Mouse (Mus musculus): ENCODE results near the gene Ccn2.

Gene Ccn2

DNA sequence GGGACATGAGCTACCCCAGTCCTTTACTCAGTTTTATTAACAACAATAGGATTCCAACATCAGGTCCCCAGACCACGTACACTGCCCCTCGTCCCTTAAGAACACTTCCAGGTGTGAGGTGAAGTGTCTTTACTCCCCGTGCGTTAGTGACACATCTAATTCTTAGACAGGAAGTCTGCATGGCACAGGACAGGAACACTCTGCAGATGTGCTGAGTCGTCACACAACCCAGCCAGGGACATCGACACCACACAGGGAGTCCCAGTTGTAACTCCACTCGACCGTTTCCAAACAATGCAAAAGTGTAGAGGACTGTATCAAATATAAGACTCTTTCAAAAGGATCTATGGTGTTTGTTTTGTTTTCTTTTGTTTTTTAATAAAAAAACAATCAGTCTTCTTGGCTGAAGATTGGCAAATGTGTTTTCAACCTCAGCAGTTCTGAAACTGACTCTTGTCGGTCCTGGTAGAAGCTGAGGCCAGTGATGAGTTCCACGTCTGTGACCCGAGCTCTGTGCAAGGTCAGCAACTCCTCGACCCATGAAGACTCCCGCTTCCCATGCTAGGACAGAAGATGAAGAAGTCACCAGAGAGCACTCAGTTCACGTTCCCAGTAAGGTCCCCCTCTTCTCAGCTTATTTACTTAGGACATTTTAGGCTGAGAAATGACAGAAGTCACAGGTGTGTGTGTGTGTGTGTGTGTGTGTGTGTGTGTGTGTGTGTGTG is 46.3 kb downstream of the Ccn2 start:
- no peak for DNase-seq (ENCODE audit: low spot score in 2 of 2)

DNA sequence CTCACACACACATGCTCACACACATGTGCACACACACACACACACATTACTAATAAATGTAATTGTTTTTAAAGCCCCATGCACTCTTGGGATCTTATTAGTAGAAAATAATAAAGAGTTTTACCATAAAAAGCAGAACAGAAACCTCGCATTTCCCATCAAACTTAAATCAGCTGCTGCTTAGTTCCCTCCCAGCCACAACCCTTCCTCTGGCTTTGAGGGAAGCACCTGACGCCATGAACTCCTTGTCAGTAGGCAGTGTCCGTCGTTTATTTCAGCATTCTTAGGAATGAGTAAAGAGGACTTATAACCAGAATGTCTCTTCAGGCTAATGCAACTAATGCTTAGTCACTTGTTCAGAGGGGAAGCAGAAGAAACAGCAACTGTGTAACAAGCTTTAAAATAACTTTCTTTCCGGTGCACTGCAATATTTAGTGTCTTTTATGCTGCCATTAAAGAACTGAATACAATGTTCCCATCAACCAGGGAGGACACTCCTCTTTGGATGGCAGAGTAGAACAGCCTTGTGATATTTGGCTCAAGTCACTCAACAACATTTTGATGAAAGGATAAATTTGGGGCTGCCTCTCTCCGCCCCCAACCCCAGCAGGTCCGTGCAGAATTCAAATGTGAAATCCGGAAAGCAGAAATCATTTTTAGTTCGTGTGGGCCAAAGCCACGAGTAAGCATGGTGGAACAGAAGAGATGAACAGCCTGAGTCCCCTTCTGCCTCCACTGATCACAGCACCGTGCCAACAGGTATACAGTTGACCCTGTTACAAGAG is 47.7 kb downstream of the Ccn2 start:
- DNase-seq (ENCODE audit: low spot score in 2 of 2): no peak

DNA sequence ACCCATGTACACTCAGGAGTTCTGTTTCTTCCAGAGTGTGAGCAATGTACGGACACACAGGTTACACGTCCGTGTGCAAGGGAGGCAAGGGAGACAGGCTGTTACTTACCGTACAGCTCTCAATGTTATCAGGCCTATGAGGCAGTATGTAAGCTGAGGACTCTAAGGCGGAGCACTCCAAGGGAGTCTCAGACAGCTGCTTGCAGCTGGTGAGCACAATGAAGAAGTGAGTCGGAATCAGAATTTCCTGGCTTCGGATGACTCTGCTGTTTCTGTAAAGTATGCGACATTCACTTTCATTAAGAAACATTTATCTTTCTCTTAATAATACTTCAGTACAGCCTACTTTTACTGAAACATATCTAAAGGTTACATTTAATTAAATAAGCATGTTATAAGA is 49.9 kb downstream of the Ccn2 start:
- DNase-seq (ENCODE audit: low spot score in 2 of 2): no peak

All from cerebellum, postnatal 4 days (tissue).